Mouse (Mus musculus): ENCODE data around the gene Myh6.
"Not testable (repeated sequence)": the region's sequence is repeated elsewhere in the genome, so short reads cannot be mapped to it uniquely, and the experiment has no call there.

The Myh6 gene

DNA sequence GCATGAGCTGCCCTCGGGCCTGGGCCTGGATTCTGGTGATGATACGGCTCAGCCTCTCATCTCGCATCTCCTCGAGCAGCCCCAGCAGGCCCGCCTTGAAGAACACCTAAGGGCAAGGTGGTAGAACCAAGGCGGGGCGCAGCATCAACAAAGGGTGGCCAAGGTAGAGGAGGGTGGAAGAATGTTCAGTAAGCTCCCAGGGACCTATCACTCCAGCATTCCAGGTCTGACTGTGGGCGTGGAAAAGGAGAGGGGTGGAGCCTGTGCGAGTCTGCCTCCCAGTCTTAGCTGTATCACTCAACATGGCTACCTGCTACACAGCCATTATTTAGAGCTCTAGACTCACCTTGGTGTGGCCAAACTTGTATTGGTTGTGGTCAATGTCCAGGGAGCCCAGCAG lies 10.2 kb downstream of the Myh6 start:
- no peak for DNase-seq (ENCODE audit: low spot score)

- no peak for DNase-seq (ENCODE audit: low spot score)
Observed at GRCm38 (mm10) chr14:54955481-54955880, 11.2 kb downstream of the Myh6 start.

DNA sequence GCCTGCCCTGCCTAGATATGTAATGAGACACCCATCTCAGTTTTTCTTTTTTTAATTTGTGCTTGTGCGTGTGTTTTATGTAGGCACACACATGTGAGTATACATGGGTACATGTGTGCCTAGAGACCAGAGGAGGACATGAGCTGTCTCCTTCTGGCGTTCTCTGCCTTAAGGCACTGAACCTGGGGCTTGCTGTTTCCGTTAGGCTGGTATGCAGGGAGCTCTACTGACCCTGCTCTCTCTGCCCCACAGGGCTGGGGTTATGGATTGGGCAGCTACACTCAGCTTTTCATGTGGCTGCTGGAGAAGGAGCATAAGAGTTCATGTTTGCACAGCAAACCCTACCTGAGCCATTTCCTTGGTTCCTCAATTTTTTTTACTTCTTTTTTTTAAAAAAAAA lies 12.3 kb downstream of the Myh6 start:
- DNase-seq (ENCODE audit: low spot score): no peak

- DNase-seq (ENCODE audit: low spot score): no peak
Observed at GRCm38 (mm10) chr14:54953664-54954206, 13.0 kb downstream of the Myh6 start.

DNA sequence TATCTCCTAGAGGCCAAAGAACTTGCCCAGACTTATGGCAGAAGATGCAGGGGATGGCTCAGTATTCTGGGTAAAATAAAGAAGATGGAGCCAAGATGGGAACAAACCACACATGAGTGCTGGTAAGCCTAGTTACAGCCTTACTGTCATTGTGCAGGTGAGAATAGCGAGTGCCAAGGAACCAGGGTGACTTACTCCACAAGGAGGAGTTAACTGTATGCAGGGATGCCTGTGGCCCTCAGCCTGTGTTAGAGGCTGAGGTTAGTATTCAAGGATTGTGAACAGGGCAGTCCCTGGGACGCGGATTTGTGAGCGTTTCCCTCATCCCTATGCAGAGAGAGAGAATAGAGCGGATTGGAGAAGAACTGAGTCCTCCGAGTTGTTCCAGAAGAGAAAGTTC lies 15.1 kb downstream of the Myh6 start:
- DNase-seq (ENCODE audit: low spot score): no peak

DNA sequence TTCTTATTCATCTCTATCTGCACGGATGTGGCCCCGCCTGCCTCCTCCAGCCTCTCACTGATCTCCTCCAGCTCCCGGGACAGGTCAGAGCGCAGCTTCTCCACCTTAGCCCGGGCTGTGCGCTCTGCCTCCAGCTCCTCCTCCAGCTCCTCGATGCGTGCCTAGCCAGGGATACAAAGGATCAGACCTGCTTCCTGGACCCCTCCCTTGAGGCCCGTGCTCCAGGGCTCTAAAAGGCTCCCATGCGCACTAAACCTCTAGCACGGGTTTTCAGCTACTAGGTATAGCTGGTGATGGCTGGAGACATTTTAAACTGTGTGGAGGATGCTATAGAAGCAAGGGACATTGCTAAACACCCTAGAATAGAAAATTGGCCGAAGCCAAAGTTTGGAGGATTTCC lies 16.2 kb downstream of the Myh6 start:
- DNase-seq (ENCODE audit: low spot score): no peak

DNA sequence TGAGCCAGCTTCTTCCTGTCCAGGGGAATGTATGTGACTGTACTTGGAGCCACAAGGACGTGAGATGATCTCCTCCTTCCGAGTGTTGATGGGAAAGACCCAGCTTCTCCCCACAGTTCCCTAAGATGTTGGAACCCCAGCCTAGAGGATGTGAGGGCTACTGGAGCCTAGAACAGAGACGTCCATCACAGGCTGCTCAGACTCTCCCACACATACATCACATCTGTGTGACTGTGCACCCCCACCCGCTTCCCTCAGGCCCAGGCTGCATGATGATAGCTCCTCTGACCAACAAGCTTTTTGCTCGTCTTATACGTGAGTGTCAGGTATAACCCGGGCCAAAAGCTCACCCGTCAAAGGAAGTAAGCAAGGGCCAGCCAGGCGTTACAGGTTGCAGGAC lies 17.9 kb downstream of the Myh6 start:
- DNase-seq (ENCODE audit: low spot score): no peak

- not testable (repeated sequence) for DNase-seq (ENCODE audit: low spot score)
Observed at GRCm38 (mm10) chr14:54947008-54947407, 19.7 kb downstream of the Myh6 start.

DNA sequence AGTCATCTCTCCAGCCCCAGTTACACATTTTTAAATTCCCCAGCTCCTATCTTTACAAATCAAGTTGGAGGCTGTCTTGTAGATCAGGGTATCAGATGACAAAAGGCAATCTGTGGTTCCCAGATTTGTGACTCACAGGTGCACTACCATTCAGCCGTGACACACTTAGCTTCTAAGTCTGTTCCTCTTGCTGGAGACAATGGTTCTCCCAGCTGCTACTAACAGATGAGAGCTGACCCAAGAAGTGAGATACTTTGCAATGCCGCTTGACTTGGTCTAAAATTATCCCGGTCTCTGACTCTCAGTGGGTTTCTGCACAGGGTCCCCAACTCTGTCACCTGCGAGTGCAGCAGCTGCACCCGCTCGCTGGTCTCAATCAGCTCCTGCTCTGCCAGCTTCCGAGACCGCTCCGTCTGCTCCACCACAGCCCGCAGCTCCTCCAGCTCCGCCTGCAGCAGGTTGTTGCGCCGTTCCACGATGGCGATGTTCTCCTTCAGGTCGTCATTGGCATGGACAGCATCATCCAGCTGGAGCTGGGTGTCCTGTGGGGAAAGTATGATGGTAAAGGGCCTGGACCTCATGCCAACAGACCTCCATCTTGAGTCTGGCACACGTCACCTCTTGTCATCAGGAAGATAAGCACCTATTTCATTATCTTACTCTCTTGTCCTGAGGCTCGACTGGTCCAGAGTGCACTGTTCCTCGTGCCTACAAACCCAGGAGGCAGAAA lies 20.6 kb downstream of the Myh6 start:
- no peak for DNase-seq (ENCODE audit: low spot score)

DNA sequence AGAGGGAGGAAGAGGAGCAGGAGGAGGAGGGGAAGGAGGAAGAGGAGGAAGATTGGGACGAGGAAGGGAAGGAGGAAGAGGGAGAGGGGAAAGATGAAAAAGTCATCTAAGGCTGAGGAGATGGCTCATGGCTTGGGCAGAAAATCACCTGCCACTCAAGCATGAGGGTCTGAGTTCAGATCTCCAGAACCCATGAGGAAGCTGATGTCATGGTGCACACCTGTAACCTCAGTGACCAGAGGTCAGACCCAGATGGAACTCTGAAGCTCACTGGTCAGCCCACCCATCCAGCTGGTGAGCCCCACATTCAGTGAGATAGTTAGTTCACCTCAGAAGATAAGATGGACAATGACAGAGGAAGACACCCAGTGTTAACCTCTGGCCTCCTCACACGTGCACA lies 21.8 kb downstream of the Myh6 start:
- DNase-seq (ENCODE audit: low spot score): no peak

DNA sequence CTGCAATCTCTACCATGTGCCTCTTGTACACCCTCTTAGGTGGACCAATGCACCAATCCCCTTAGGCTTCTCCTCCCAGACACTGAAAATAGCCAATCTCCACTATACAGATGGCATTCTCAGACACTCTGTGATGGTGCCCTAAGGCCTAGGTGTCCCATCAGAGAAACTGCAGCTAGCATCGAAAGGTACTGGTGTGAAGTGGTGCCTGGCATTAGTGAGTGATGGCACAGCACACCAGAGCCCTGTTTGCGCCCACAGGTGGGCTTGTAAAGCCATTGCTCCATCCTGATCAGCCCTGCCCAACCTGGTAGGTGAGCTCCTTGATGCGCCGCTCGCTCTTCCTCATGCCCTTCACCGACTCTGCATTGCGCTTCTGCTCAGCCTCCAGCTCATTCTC lies 22.8 kb downstream of the Myh6 start:
- DNase-seq (ENCODE audit: low spot score): no peak

- no peak for DNase-seq (ENCODE audit: low spot score)
Observed at GRCm38 (mm10) chr14:54942479-54942878, 24.2 kb downstream of the Myh6 start.

DNA sequence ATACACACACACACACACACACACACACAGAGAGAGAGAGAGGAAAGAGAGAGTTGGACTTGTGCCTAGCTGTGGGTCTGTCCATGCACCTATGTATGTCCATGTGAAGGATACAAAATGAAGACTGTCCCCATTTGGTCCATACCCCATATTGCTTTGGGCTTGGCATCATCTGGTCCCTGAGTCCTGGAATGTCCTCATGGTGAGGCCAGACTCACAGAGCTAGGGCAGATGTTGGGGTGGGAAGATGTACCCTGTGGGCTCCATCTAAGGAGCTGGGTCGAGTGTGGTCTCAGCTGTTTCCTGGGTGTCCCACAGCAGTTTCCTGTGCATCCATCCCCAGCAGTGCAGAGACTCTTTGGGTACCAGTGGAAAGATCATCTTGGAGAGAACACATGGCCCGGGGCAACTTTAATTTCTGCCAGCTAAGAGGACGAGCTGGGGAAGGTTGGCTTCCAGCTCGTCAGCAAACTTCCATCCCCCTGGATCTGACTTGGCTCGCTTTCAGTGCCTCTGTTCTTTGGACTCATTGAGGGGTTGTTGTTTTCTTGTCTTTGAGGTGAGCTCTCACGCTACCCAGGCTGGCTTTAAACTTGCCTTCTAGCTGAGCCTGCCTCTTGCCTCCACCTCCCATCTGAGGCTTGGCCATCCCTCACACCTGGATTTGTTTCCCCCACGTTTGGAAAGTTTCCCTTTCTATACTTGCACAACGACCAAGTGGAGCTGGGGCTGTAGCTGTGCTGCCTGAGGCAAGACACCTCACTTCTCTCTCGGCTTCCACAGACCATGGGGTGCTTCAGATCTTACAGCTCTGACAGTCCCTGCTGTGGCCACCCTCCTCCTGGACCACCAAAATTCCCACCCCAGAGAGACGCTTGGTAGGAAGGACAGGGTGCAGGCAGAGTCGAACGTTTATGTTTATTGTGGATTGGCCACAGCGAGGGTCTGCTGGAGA lies 25.4 kb downstream of the Myh6 start:
- DNase-seq (ENCODE audit: low spot score): no peak

- no peak for DNase-seq (ENCODE audit: low spot score)
Observed at GRCm38 (mm10) chr14:54940176-54940530, 26.6 kb downstream of the Myh6 start.

- DNase-seq (ENCODE audit: low spot score): peak; percentile 80
Observed at GRCm38 (mm10) chr14:54939434-54940175, 27.1 kb downstream of the Myh6 start.

- no peak for DNase-seq (ENCODE audit: low spot score)
Observed at GRCm38 (mm10) chr14:54938431-54939219, 28.1 kb downstream of the Myh6 start.

- DNase-seq (ENCODE audit: low spot score): no peak
Observed at GRCm38 (mm10) chr14:54937361-54938182, 29.2 kb downstream of the Myh6 start.

DNA sequence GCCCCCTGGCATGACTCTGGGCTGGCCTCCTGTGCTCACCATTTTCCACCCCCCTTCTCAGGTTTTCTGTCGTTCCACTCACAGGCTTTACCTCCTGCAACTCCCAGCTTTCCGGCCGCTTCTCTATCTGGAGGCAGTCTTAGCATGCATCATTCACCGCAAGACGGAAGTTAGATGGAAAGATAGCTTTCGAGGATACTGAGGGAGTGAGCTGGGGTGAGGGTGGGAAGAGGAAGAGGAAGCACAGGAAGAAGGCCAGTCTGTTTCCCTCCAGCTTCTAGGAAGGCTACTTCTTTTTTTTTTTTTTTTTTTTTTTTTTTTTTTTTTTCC lies 29.9 kb downstream of the Myh6 start:
- DNase-seq (ENCODE audit: low spot score): no peak

DNA sequence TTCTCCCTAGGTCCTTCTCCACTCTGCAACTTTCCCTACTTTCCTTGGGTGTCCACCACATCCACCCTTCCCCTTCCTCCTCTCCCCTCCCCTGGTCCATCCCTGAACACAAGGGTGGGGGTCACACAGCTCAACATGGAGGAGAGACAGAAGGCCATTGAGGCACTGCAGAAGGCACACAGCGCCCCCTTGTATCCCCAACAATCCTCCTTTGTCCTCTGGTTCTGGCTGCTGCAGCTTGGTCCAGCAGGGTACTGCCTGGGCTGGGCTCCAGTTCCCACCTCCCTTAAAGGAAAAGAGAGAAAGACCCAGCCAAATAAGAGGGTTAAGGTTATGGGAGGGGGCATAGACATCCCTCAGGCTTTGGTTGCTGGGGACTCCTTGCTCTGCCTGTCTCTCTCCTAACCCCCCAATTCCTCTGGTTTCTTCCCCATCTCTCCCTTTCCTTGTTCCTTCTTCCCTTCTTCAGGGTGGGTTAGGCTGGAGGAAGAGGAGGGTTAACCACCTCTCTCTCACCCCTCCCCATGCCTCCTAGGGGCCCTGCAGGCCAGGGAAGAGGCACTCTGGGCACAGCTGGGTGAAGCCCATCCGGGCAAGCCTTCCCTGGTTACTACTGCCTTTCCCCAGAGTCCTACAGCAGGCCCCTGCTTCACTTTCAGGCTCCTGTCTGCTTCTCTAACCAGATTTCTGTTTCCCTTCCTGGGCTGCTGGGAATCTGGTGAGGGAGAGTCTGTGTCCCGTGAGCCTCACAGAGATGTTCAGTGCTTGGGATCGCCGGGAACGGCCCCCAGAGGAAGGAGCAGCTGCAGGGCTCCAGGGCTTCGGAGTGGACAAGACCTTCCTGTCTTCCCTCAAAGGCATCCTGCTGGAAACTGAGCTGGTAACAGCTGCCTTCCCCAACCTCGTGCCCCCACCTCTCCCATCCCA lies 30.6 kb downstream of the Myh6 start, which contains the start of gene Cmtm5:
Gene Cmtm5, plus strand, starts transcription at position 358 of the 927 bp plus-strand sequence.
- peak; percentile 18 for DNase-seq (ENCODE audit: low spot score)

Data from embryo, embryonic 10.5 days (tissue).